Mouse (Mus musculus): ENCODE results near the gene Gmpr. TPM values are rescaled to one million over a fixed set of nuclear protein-coding genes. Genes with fewer than 3 reads are reported as not detected.
A peak's percentile ranks its signal among the peaks of the same experiment; 100 is the strongest.
"Not testable (repeated sequence)": the region's sequence is repeated elsewhere in the genome, so short reads cannot be mapped to it uniquely, and the experiment has no call there.

Gmpr gene
- polyA plus RNA-seq, 1 experiment from 2014 or later = 24.9 TPM

- 95% methylated on average over 2 of the region's 2 CpGs for WGBS
- no peaks in the 10 kb centered on the region for H3K36me3 ChIP-seq
- no peak overlapping the region for H3K27ac ChIP-seq
- no peaks in the 10 kb centered on the region for H3K9me3 ChIP-seq
- no peaks in the 10 kb centered on the region for H3K27me3 ChIP-seq (replicated peaks)
- H3K4me1 ChIP-seq = no peaks in the 10 kb centered on the region
- H3K9ac ChIP-seq = no peak overlapping the region
- H3K4me3 ChIP-seq = no peak overlapping the region
- H3K4me2 ChIP-seq (replicated peaks) = no peak overlapping the region
- ATAC-seq (ENCODE audit: low FRiP score, low read depth) = no peak
Measured at GRCm38 (mm10) chr13:45483215-45483614, 24.0 kb upstream of the Gmpr start.

- 96% methylated on average over 16 of the region's 16 CpGs for WGBS
- not testable (repeated sequence) for H3K9me3 ChIP-seq; H3K36me3 ChIP-seq; H3K27me3 ChIP-seq (replicated peaks); ATAC-seq (ENCODE audit: low FRiP score, low read depth); H3K4me2 ChIP-seq (replicated peaks); H3K4me1 ChIP-seq; H3K4me3 ChIP-seq; H3K9ac ChIP-seq; H3K27ac ChIP-seq
Measured at GRCm38 (mm10) chr13:45483949-45484348, 23.3 kb upstream of the Gmpr start.

- Histone ChIP-seq H3K9me3 (no peaks in the 10 kb centered on the region), H3K4me3 (no peak overlapping the region), H3K36me3 (no peaks in the 10 kb centered on the region), H3K27me3 (replicated peaks) (no peaks in the 10 kb centered on the region), H3K4me1 (no peaks in the 10 kb centered on the region), H3K9ac (no peak overlapping the region), H3K4me2 (replicated peaks) (no peak overlapping the region), H3K27ac (no peak overlapping the region)
- WGBS = 88% methylated on average over 4 of the region's 4 CpGs
- ATAC-seq (ENCODE audit: low FRiP score, low read depth) = no peak
Measured at GRCm38 (mm10) chr13:45485602-45486001, 21.6 kb upstream of the Gmpr start.

GRCm38 (mm10) chr13:45486598-45486997 lies 20.6 kb upstream of the Gmpr start:
- no peaks in the 10 kb centered on the region for H3K4me1 ChIP-seq
- WGBS = 81% methylated on average over 2 of the region's 2 CpGs
- no peak overlapping the region for H3K4me3 ChIP-seq
- no peak overlapping the region for H3K4me2 ChIP-seq (replicated peaks)
- H3K36me3 ChIP-seq = no peaks in the 10 kb centered on the region
- H3K9ac ChIP-seq = no peak overlapping the region
- ATAC-seq (ENCODE audit: low FRiP score, low read depth) = no peak
- H3K27me3 ChIP-seq (replicated peaks) = no peaks in the 10 kb centered on the region
- H3K9me3 ChIP-seq = no peaks in the 10 kb centered on the region
- no peak overlapping the region for H3K27ac ChIP-seq

GRCm38 (mm10) chr13:45491991-45492732 lies 15.1 kb upstream of the Gmpr start:
- no peaks in the 10 kb centered on the region for H3K9me3 ChIP-seq
- H3K4me2 ChIP-seq (replicated peaks) = no peak overlapping the region
- no peaks in the 10 kb centered on the region for H3K4me1 ChIP-seq
- no peak overlapping the region for H3K27ac ChIP-seq
- 88% methylated on average over 8 of the region's 8 CpGs for WGBS
- no peak for ATAC-seq (ENCODE audit: low FRiP score, low read depth)
- H3K9ac ChIP-seq = no peak overlapping the region
- H3K36me3 ChIP-seq = no peaks in the 10 kb centered on the region
- H3K4me3 ChIP-seq = no peak overlapping the region
- H3K27me3 ChIP-seq (replicated peaks) = no peaks in the 10 kb centered on the region

GRCm38 (mm10) chr13:45493846-45494245 lies 13.4 kb upstream of the Gmpr start:
- Histone ChIP-seq H3K4me2 (replicated peaks) (peak overlapping the region; percentile 29), H3K27ac (no peak overlapping the region), H3K27me3 (replicated peaks) (no peaks in the 10 kb centered on the region), H3K4me3 (no peak overlapping the region), H3K9ac (no peak overlapping the region), H3K4me1 (no peaks in the 10 kb centered on the region), H3K36me3 (no peaks in the 10 kb centered on the region), H3K9me3 (no peaks in the 10 kb centered on the region)
- 49% methylated on average over 10 of the region's 10 CpGs for WGBS
- ATAC-seq (ENCODE audit: low FRiP score, low read depth) = no peak

GRCm38 (mm10) chr13:45498623-45499022 lies 8.6 kb upstream of the Gmpr start:
- 83% methylated on average over 3 of the region's 3 CpGs for WGBS
- Histone ChIP-seq H3K4me3 (no peak overlapping the region), H3K4me1 (no peaks in the 10 kb centered on the region), H3K36me3 (no peaks in the 10 kb centered on the region), H3K4me2 (replicated peaks) (no peak overlapping the region), H3K27me3 (replicated peaks) (no peaks in the 10 kb centered on the region), H3K9ac (no peak overlapping the region), H3K9me3 (no peaks in the 10 kb centered on the region), H3K27ac (no peak overlapping the region)
- no peak for ATAC-seq (ENCODE audit: low FRiP score, low read depth)

- Histone ChIP-seq H3K4me2 (replicated peaks) (no peak overlapping the region), H3K27me3 (replicated peaks) (no peaks in the 10 kb centered on the region), H3K27ac (no peak overlapping the region), H3K4me1 (no peaks in the 10 kb centered on the region), H3K9me3 (no peaks in the 10 kb centered on the region), H3K9ac (no peak overlapping the region), H3K4me3 (no peak overlapping the region), H3K36me3 (no peaks in the 10 kb centered on the region)
- 82% methylated on average over 3 of the region's 3 CpGs for WGBS
- no peak for ATAC-seq (ENCODE audit: low FRiP score, low read depth)
Measured at GRCm38 (mm10) chr13:45499391-45499790, 7.9 kb upstream of the Gmpr start.

- Histone ChIP-seq H3K9ac (no peak overlapping the region), H3K4me3 (no peak overlapping the region), H3K4me1 (no peaks in the 10 kb centered on the region), H3K9me3 (no peaks in the 10 kb centered on the region), H3K27me3 (replicated peaks) (no peaks in the 10 kb centered on the region), H3K27ac (no peak overlapping the region), H3K4me2 (replicated peaks) (no peak overlapping the region), H3K36me3 (no peaks in the 10 kb centered on the region)
- 84% methylated on average over 3 of the region's 3 CpGs for WGBS
- ATAC-seq (ENCODE audit: low FRiP score, low read depth) = no peak
Measured at GRCm38 (mm10) chr13:45499906-45500305, 7.3 kb upstream of the Gmpr start.

- WGBS = 89% methylated on average over 5 of the region's 5 CpGs
- 0 out of 2 replicates have a peak, but pooled peaks cover 5% of the 10 kb centered on the region for H3K27me3 ChIP-seq (replicated peaks)
- H3K27ac ChIP-seq = no peak overlapping the region
- no peaks in the 10 kb centered on the region for H3K9me3 ChIP-seq
- H3K4me2 ChIP-seq (replicated peaks) = no peak overlapping the region
- no peak overlapping the region for H3K9ac ChIP-seq
- H3K4me1 ChIP-seq = peaks cover 3% of the 10 kb centered on the region; the same call in 1 of the 2 replicates
- no peaks in the 10 kb centered on the region for H3K36me3 ChIP-seq
- H3K4me3 ChIP-seq = no peak overlapping the region
- no peak for ATAC-seq (ENCODE audit: low FRiP score, low read depth)
Measured at GRCm38 (mm10) chr13:45502791-45503190, 4.5 kb upstream of the Gmpr start.

GRCm38 (mm10) chr13:45505546-45505945 lies 1.7 kb upstream of the Gmpr start:
- Histone ChIP-seq H3K36me3 (no peaks in the 10 kb centered on the region), H3K9ac (no peak overlapping the region), H3K27ac (no peak overlapping the region), H3K4me3 (no peak overlapping the region), H3K9me3 (no peaks in the 10 kb centered on the region), H3K27me3 (replicated peaks) (peaks cover 5% of the 10 kb centered on the region; the same call in 1 of the 2 replicates), H3K4me1 (peaks cover 14% of the 10 kb centered on the region), H3K4me2 (replicated peaks) (no peak overlapping the region)
- no peak for ATAC-seq (ENCODE audit: low FRiP score, low read depth)
- WGBS = 97% methylated on average over 3 of the region's 3 CpGs

- 1% methylated on average over 8 of the region's 8 CpGs for WGBS
Measured at GRCm38 (mm10) chr13:45508495-45508894, 1.3 kb downstream of the Gmpr start.

GRCm38 (mm10) chr13:45509366-45509765 lies 2.1 kb downstream of the Gmpr start:
- no peak for ATAC-seq (ENCODE audit: low FRiP score, low read depth)
- Histone ChIP-seq H3K4me1 (peaks cover 14% of the 10 kb centered on the region), H3K36me3 (no peaks in the 10 kb centered on the region), H3K9me3 (no peaks in the 10 kb centered on the region), H3K9ac (no peak overlapping the region), H3K27ac (no peak overlapping the region), H3K4me2 (replicated peaks) (no peak overlapping the region), H3K4me3 (no peak overlapping the region), H3K27me3 (replicated peaks) (peaks cover 5% of the 10 kb centered on the region; the same call in 1 of the 2 replicates)
- WGBS = 70% methylated on average over 6 of the region's 6 CpGs

More at GRCm38 (mm10) chr13:45508495-45508894, 1.3 kb downstream of the Gmpr start:
- Histone ChIP-seq H3K4me2 (replicated peaks) (peak overlapping the region; percentile 88), H3K27me3 (replicated peaks) (peaks cover 5% of the 10 kb centered on the region; the same call in 1 of the 2 replicates), H3K36me3 (no peaks in the 10 kb centered on the region), H3K4me1 (peaks cover 14% of the 10 kb centered on the region), H3K4me3 (peak overlapping the region; percentile 44), H3K9me3 (no peaks in the 10 kb centered on the region), H3K27ac (no peak overlapping the region), H3K9ac (peak overlapping the region; percentile 26; the same call in 1 of the 2 replicates)
- peak; percentile 62 for ATAC-seq (ENCODE audit: low FRiP score, low read depth)
